Mouse (Mus musculus) lung, adult 18-20 months (tissue): ENCODE results near the gene Elob.

Source experiments
- DNase-seq, 2 experiments: peaks; one replicate each; pipeline ENCODE4 v3.0.0; 2022; ENCODE audit warnings: mixed read lengths in 2 of 2

Elob gene

GRCm38 (mm10) chr17:23823614-23824013 lies 5.3 kb downstream of the Elob start:
- DNase-seq, result no peak

GRCm38 (mm10) chr17:23823018-23823417 lies 5.9 kb downstream of the Elob start:
- DNase-seq, result no peak

GRCm38 (mm10) chr17:23822094-23822493 lies 6.8 kb downstream of the Elob start:
- DNase-seq, result no peak

GRCm38 (mm10) chr17:23820731-23821130 lies 8.2 kb downstream of the Elob start:
- no peak for DNase-seq

GRCm38 (mm10) chr17:23819235-23819634 lies 9.7 kb downstream of the Elob start:
- DNase-seq, result no peak

GRCm38 (mm10) chr17:23818579-23818978 lies 10.4 kb downstream of the Elob start:
- DNase-seq, result no peak

- no peak for DNase-seq
Measured at GRCm38 (mm10) chr17:23815641-23816040, 13.3 kb downstream of the Elob start.

- no peak for DNase-seq
Measured at GRCm38 (mm10) chr17:23807918-23808317, 21.0 kb downstream of the Elob start.

GRCm38 (mm10) chr17:23806867-23807266 lies 22.1 kb downstream of the Elob start:
- peak; percentile 60 to 68 for DNase-seq

GRCm38 (mm10) chr17:23804426-23805085 lies 24.4 kb downstream of the Elob start:
- DNase-seq, result no peak

- peak; percentile 71 to 79 for DNase-seq
Measured at GRCm38 (mm10) chr17:23803366-23804041, 25.4 kb downstream of the Elob start.

- peak; percentile 99 for DNase-seq
Measured at GRCm38 (mm10) chr17:23802746-23803365, 26.1 kb downstream of the Elob start.

- DNase-seq, result no peak
Measured at GRCm38 (mm10) chr17:23801627-23802026, 27.3 kb downstream of the Elob start.

- DNase-seq, result no peak
Measured at GRCm38 (mm10) chr17:23797316-23797715, 31.6 kb downstream of the Elob start.

GRCm38 (mm10) chr17:23795323-23795722 lies 33.6 kb downstream of the Elob start:
- DNase-seq, result no peak

GRCm38 (mm10) chr17:23791079-23791357 lies 37.9 kb downstream of the Elob start:
- DNase-seq, result no peak

- DNase-seq, result peak; percentile 58 to 63
Measured at GRCm38 (mm10) chr17:23790269-23791078, 38.5 kb downstream of the Elob start, which contains the start of gene Srrm2. Gene Srrm2 (plus strand): TSS chr17:23790532.

- no peak for DNase-seq
Measured at GRCm38 (mm10) chr17:23789749-23790268, 39.1 kb downstream of the Elob start.

GRCm38 (mm10) chr17:23788973-23789372 lies 40.0 kb downstream of the Elob start:
- no peak for DNase-seq

GRCm38 (mm10) chr17:23786510-23786931 lies 42.4 kb downstream of the Elob start:
- no peak for DNase-seq

- peak; percentile 86 to 91 for DNase-seq
Measured at GRCm38 (mm10) chr17:23785561-23786471, 43.1 kb downstream of the Elob start, which contains the start of gene Flywch2. Gene Flywch2 (minus strand): TSS chr17:23786081.

GRCm38 (mm10) chr17:23783352-23783751 lies 45.6 kb downstream of the Elob start:
- DNase-seq, result no peak
